Mouse (Mus musculus): ENCODE data around the gene P2ry1. TPM values are rescaled to one million over a fixed set of nuclear protein-coding genes. Genes with fewer than 3 reads are reported as not detected.

P2ry1 gene
- polyA plus RNA-seq (2015; fragmentation: Nextera tagmentation; extraction: Ambion mirVana), result 6.2 and 6.8 TPM in 2 replicates

- Histone ChIP-seq H3K9me3 (no peaks in the 10 kb centered on the region), H3K27ac (no peak within 1 kb of the TSS; the same call in 1 of the 2 replicates), H3K4me2 (peak within 1 kb of the TSS; percentile 96), H3K9ac (peak within 1 kb of the TSS; percentile 79), H3K4me3 (peak within 1 kb of the TSS; percentile 74), H3K27me3 (peaks cover 31% of the 10 kb centered on the region), H3K4me1 (peaks cover 17% of the 10 kb centered on the region), H3K36me3 (0 out of 2 replicates have a peak, but pooled peaks cover 3% of the 10 kb centered on the region)
- under 1% methylated on average over 85 of the region's 90 CpGs for WGBS
- ATAC-seq (ENCODE audit: insufficient number of reproducible peaks, insufficient read depth, low FRiP score, low TSS enrichment, low read depth), result peak; percentile 95
Observed at GRCm38 (mm10) chr3:61002587-61003501, at the start of gene P2ry1. P2ry1 (plus strand) TSS chr3:61002795.

DNA sequence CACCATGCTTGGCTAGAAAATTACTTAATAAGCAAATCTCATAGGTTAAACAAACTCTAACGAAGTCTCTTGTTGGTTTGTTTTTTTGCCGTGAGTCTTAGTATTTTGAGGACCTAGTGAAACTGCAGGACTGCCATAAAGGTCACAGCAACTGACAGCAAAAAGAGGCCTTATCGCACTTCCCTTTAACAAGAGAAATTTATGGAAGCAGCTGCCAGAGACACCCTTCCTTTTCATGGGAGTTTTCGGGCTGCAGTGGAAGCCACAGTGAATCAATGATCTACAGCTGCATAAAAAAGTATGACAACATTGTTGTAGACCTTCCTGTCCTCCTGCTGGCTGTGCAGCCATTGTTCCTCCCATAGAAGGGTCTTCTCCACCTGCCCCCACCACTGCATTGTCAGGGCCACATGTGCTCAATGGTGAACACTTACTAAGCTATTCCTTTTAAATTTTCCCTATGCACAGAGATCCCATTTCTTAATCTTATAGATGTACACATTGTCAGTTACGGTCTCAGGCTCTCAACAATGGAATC lies 49.3 kb upstream of the P2ry1 start:
- WGBS, result 81% methylated on average over 5 of the region's 5 CpGs
- H3K4me2 ChIP-seq, result no peak overlapping the region
- no peaks in the 10 kb centered on the region for H3K4me1 ChIP-seq
- ATAC-seq (ENCODE audit: insufficient number of reproducible peaks, insufficient read depth, low FRiP score, low TSS enrichment, low read depth), result no peak
- H3K27me3 ChIP-seq, result no peaks in the 10 kb centered on the region
- no peak overlapping the region for H3K27ac ChIP-seq
- H3K9me3 ChIP-seq, result no peaks in the 10 kb centered on the region
- H3K36me3 ChIP-seq, result no peaks in the 10 kb centered on the region
- no peak overlapping the region for H3K9ac ChIP-seq
- H3K4me3 ChIP-seq, result no peak overlapping the region

DNA sequence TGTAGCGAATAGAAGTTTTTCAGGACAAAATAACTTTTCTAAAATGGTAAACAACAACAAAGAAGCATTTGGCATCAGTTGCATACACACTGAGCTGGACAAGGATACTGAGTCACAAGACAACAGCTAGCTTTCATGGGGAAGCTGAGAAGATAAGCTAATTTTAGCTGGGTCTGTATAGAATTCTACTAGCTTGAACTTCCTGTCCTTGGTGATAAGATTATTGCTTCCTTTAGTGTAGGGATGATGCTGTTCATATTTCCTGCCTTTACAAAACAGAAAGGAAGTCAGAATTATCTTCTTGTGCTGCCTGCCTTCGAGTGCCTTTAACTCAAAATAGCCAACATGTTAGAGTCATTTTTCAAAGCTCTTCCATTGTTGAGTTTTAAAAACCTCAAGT lies 48.5 kb upstream of the P2ry1 start:
- no peak overlapping the region for H3K4me2 ChIP-seq
- H3K9ac ChIP-seq, result no peak overlapping the region
- H3K9me3 ChIP-seq, result no peaks in the 10 kb centered on the region
- H3K4me1 ChIP-seq, result no peaks in the 10 kb centered on the region
- ATAC-seq (ENCODE audit: insufficient number of reproducible peaks, insufficient read depth, low FRiP score, low TSS enrichment, low read depth), result no peak
- no peaks in the 10 kb centered on the region for H3K27me3 ChIP-seq
- H3K27ac ChIP-seq, result no peak overlapping the region
- no peak overlapping the region for H3K4me3 ChIP-seq
- H3K36me3 ChIP-seq, result no peaks in the 10 kb centered on the region
- 74% methylated on average over 2 of the region's 2 CpGs for WGBS

DNA sequence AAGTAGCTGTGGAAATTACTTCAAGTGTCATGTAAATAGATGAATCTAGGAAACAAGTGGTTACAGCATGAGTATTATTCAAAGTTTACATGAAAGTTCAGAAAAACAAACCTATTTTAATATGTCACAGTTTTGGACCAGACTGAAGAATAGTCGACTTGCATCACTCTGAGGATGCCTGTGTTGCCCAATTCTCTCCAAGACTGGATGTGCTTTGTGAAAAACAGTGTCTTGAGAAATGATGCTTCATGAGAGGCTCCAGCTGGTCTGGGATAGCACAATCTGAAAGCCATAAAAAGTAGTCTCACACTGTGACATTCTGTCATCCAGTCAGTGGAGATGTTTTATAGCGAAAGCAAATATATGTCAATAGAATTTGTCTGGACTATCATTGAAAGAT lies 43.8 kb upstream of the P2ry1 start:
- no peak overlapping the region for H3K4me2 ChIP-seq
- H3K36me3 ChIP-seq, result no peaks in the 10 kb centered on the region
- ATAC-seq (ENCODE audit: insufficient number of reproducible peaks, insufficient read depth, low FRiP score, low TSS enrichment, low read depth), result no peak
- no peak overlapping the region for H3K4me3 ChIP-seq
- no peaks in the 10 kb centered on the region for H3K27me3 ChIP-seq
- H3K9ac ChIP-seq, result no peak overlapping the region
- no peaks in the 10 kb centered on the region for H3K4me1 ChIP-seq
- WGBS, result 88% methylated on average over 2 of the region's 2 CpGs
- no peaks in the 10 kb centered on the region for H3K9me3 ChIP-seq
- no peak overlapping the region for H3K27ac ChIP-seq

- H3K4me3 ChIP-seq, result no peak overlapping the region
- H3K9me3 ChIP-seq, result no peaks in the 10 kb centered on the region
- no peaks in the 10 kb centered on the region for H3K4me1 ChIP-seq
- H3K27ac ChIP-seq, result no peak overlapping the region
- H3K4me2 ChIP-seq, result no peak overlapping the region
- no peak overlapping the region for H3K9ac ChIP-seq
- no peaks in the 10 kb centered on the region for H3K36me3 ChIP-seq
- ATAC-seq (ENCODE audit: insufficient number of reproducible peaks, insufficient read depth, low FRiP score, low TSS enrichment, low read depth), result no peak
- WGBS, result 81% methylated on average over 2 of the region's 2 CpGs
- H3K27me3 ChIP-seq, result no peaks in the 10 kb centered on the region
Observed at GRCm38 (mm10) chr3:60965137-60965536, 37.5 kb upstream of the P2ry1 start.

DNA sequence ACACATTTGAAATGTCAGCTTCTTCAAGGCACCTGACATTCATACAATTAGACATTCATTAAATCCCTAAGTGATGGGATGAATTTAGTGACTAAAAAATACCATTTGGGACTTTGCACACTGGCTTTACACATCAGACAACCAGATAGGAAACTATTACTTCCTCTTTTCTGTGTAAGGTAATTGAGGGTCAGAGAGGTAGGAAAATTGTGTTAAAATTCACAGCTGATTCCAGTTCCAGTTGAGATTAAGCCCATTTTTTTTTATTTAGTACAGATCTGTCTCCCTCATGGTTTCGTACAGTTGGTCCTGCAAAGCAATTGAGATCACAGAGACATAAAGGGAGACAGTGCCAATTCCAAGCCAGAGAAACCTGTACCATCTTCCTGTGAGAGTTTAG lies 27.7 kb upstream of the P2ry1 start:
- no peak overlapping the region for H3K4me2 ChIP-seq
- no peak for ATAC-seq (ENCODE audit: insufficient number of reproducible peaks, insufficient read depth, low FRiP score, low TSS enrichment, low read depth)
- no peak overlapping the region for H3K4me3 ChIP-seq
- H3K27me3 ChIP-seq, result no peaks in the 10 kb centered on the region
- H3K27ac ChIP-seq, result no peak overlapping the region
- WGBS, result 71% methylated on average over 1 of the region's 1 CpGs
- no peaks in the 10 kb centered on the region for H3K36me3 ChIP-seq
- H3K4me1 ChIP-seq, result no peaks in the 10 kb centered on the region
- no peaks in the 10 kb centered on the region for H3K9me3 ChIP-seq
- no peak overlapping the region for H3K9ac ChIP-seq

GRCm38 (mm10) chr3:60982109-60982508 lies 20.5 kb upstream of the P2ry1 start:
- Histone ChIP-seq H3K27ac (no peak overlapping the region), H3K9me3 (no peaks in the 10 kb centered on the region)
- 77% methylated on average over 3 of the region's 3 CpGs for WGBS

GRCm38 (mm10) chr3:60998064-60998463 lies 4.5 kb upstream of the P2ry1 start:
- no peak for ATAC-seq (ENCODE audit: insufficient number of reproducible peaks, insufficient read depth, low FRiP score, low TSS enrichment, low read depth)
- Histone ChIP-seq H3K36me3 (no peaks in the 10 kb centered on the region), H3K4me2 (no peak overlapping the region), H3K9ac (no peak overlapping the region), H3K9me3 (no peaks in the 10 kb centered on the region), H3K27ac (no peak overlapping the region), H3K27me3 (peaks cover 20% of the 10 kb centered on the region), H3K4me1 (peaks cover 5% of the 10 kb centered on the region), H3K4me3 (no peak overlapping the region)
- 78% methylated on average over 3 of the region's 3 CpGs for WGBS

More at GRCm38 (mm10) chr3:60982109-60982508, 20.5 kb upstream of the P2ry1 start:
- ATAC-seq (ENCODE audit: insufficient number of reproducible peaks, insufficient read depth, low FRiP score, low TSS enrichment, low read depth), result no peak
- Histone ChIP-seq H3K36me3 (no peaks in the 10 kb centered on the region), H3K4me1 (no peaks in the 10 kb centered on the region), H3K4me2 (no peak overlapping the region), H3K4me3 (no peak overlapping the region), H3K27me3 (no peaks in the 10 kb centered on the region), H3K9ac (no peak overlapping the region)

DNA sequence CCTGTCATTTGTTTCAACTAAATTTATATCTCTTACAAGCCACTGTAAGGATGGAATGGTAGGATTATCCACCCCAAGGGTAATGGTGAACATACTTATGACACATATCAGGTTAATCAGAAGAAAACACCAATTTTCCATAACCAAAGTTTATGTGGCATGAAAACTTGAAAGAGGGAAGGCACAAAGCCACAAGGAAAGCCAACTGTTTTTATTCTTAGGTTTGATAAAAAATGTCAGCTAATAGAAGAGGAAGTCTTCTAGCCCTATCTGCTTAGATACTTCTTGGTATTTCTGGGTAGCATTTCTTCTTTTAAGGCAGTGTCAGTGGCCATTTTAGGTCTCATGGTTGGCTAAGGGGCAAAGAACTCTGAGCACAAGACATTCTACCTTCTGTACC lies 2.9 kb upstream of the P2ry1 start:
- no peaks in the 10 kb centered on the region for H3K36me3 ChIP-seq

DNA sequence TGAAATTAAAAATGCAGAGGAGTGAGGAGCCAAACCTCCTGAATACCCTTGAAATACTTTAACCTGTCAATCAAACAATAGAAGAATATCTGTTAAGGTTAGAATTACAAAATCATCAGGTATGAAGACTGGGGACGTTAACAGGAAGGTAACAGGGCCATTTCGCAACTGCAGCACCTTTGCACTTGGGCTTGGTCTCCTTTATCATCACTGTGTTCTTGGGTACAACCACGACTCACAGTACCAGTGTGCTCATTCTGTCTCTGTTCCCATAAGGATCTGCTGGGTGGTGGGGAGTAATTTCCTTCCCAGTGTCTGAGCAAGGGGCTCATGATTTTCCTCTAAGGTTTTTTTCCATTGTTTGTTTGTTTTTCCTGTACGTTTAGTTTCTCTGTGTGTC lies 1.8 kb upstream of the P2ry1 start:
- no peaks in the 10 kb centered on the region for H3K36me3 ChIP-seq
- WGBS, result 66% methylated on average over 4 of the region's 4 CpGs
- no peak overlapping the region for H3K9ac ChIP-seq
- peaks cover 17% of the 10 kb centered on the region for H3K4me1 ChIP-seq
- H3K4me3 ChIP-seq, result no peak overlapping the region
- peaks cover 33% of the 10 kb centered on the region for H3K27me3 ChIP-seq
- no peak overlapping the region for H3K4me2 ChIP-seq
- no peak overlapping the region for H3K27ac ChIP-seq
- no peaks in the 10 kb centered on the region for H3K9me3 ChIP-seq
- ATAC-seq (ENCODE audit: insufficient number of reproducible peaks, insufficient read depth, low FRiP score, low TSS enrichment, low read depth), result no peak

More for the DNA sequence above, 2.9 kb upstream of the P2ry1 start:
- H3K9ac ChIP-seq, result no peak overlapping the region
- H3K9me3 ChIP-seq, result no peaks in the 10 kb centered on the region
- peaks cover 33% of the 10 kb centered on the region for H3K27me3 ChIP-seq
- no peak overlapping the region for H3K4me3 ChIP-seq
- H3K4me1 ChIP-seq, result peaks cover 17% of the 10 kb centered on the region
- ATAC-seq (ENCODE audit: insufficient number of reproducible peaks, insufficient read depth, low FRiP score, low TSS enrichment, low read depth), result no peak
- no peak overlapping the region for H3K27ac ChIP-seq
- H3K4me2 ChIP-seq, result no peak overlapping the region

DNA sequence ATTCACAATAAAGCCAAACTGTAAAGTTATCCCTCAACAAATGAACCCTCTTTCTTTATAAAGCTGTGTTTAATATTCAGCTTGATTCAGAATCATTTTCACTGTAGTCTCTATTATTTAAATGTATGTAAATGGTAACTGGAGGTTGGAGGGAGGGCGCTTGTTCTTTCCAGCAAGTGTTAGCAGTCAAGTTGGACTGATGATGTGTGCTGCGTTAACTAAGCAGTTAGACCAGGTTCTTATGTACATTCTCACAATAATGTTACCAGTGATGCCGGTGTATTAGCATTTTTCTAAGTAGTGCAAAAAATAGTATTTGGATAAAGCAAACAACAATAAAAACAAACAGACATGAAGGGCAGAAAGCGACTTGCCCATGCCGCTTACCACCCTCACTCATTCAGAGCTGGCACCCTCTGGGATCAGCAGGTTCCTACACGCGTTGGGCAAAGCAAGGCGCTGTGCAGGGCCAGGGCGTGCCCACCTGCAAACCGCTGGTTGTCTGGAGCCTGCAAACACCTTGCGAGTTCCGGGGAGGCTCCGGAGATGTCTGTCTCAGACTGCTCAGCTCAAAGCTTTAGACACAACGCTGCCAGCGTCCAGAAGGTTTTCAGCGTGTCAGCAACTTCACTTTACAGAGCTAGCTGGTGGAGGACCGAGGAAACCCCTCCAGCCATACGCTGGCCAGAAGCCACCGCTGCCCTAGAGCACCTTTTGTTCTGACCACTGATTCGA lies 576 bp upstream of the P2ry1 start:
- H3K9me3 ChIP-seq, result no peaks in the 10 kb centered on the region
- ATAC-seq (ENCODE audit: insufficient number of reproducible peaks, insufficient read depth, low FRiP score, low TSS enrichment, low read depth), result peak; percentile 63; the same call in 1 of the 2 replicates
- H3K36me3 ChIP-seq, result 0 out of 2 replicates have a peak, but pooled peaks cover under 1% of the 10 kb centered on the region
- H3K4me3 ChIP-seq, result peak overlapping the region; percentile 74
- peaks cover 33% of the 10 kb centered on the region for H3K27me3 ChIP-seq
- peaks cover 17% of the 10 kb centered on the region for H3K4me1 ChIP-seq
- no peak overlapping the region for H3K27ac ChIP-seq
- peak overlapping the region; percentile 96 for H3K4me2 ChIP-seq
- H3K9ac ChIP-seq, result peak overlapping the region; percentile 79
- WGBS, result 3% methylated on average over 20 of the region's 20 CpGs
